Mouse (Mus musculus) urinary bladder, postnatal 10 days (tissue): ENCODE measurements around the gene Icam2.
"Not testable (repeated sequence)": the region's sequence is repeated elsewhere in the genome, so short reads cannot be mapped to it uniquely, and the experiment has no call there.

ENCODE experiments used
- DNase-seq: peaks from one replicate; pipeline ENCODE4 v3.0.0; 2022; ENCODE audit warnings: low spot score

Gene Icam2

GRCm38 (mm10) chr11:106344910-106345309 lies 43.0 kb downstream of the Icam2 start:
- no peak for DNase-seq

GRCm38 (mm10) chr11:106340990-106341520 lies 46.8 kb downstream of the Icam2 start:
- no peak for DNase-seq

- DNase-seq = not testable (repeated sequence)
Observed at GRCm38 (mm10) chr11:106339323-106339722, 48.6 kb downstream of the Icam2 start.

GRCm38 (mm10) chr11:106338870-106339269 lies 49.0 kb downstream of the Icam2 start:
- no peak for DNase-seq

DNA sequence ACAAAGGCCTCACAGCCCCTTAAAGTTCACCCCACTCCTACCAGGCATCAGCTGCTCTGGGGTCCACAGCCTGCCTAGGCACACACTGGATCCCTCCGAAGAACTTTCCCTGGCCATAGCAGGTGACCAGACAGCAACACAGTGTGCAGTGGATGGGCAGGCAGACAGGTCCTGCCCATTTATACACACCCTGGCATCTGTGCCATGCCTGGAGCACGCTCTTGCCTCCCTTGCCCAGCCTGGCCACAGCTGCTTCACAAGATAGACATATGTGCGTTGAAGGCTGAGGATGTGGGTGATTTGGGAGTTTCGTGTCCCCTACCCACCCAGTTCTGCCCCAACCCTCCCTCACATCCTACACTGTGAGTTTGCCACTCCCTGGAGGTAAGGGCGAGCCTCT lies 49.8 kb downstream of the Icam2 start:
- no peak for DNase-seq

GRCm38 (mm10) chr11:106334066-106334465 lies 53.8 kb downstream of the Icam2 start:
- no peak for DNase-seq

DNA sequence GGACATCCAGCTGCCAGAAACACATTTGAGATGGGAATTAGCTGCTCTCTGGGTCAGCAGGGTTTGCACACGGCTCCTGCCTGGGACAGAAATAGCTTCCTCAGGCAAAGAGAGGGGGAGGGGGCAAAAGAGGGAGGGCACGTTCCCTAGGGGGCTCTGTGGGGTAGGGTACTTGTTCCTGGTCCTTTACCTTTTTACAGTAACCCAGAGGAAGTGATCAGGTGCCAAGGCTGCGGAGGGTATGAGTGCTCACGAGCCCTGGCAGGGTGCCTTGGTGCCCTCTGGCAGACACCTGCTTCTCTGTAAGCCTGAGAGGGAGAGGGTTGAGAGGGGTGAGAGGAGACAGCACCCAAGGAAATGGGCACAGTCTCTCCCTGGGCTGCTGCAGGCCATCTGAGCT lies 55.4 kb downstream of the Icam2 start:
- no peak for DNase-seq

DNA sequence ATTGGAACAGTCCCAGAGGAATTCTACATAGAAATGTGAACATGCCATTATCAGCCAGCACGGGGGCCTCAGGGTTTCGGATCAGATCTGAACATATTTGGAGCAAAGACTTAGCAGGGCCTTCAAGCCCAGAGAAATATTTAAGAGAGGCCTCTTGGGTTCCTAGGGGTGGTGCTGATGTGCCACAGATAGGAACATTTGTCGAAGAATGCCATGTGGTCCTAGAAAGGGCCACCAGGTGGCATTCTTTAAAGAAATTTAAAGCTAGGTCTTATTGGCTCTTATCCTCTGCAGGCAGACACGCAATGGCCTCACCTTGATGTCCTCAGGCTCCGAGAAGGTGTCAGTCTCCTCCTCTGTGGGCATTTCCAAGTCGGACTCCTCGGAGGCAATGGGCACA lies 58.2 kb downstream of the Icam2 start:
- no peak for DNase-seq

DNA sequence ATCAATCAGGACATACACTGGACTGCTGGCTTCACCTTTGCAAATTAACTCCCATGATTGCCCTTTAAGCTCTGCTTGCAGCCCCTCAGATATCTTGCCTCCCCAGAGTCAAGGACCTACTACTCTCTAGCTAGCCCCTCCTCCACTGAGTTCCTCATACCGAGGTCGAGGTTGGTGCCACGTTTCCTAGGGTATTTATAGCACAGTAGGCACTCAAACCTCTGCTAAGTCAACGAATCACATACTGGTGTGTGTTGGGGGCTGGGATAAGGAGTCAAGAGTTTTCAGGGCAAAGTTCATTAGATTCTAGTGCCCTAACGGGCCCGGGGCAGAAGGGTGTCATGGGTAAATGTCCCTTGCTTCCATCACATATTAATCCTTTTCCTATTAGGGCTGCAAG lies 58.7 kb downstream of the Icam2 start:
- DNase-seq = no peak

DNA sequence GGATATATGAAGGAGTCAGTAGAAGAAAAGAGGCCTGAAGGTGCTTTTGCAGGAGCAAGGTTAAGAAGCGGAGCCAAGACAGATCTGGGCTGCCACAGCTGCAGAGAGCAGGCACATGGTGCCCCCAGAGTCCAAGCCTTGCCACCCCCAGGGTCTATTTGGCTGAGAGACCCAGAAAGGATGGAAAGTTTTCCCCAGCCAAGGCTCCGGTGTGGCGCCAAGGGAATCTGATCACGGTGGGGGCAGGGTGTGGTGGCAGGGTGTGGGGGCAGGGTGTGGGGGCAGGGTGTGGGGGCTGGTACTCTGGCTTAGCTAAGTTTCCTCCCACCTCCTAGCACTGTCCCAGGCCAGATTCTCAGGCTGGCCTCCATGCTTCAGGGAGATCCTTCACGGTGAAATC lies 59.4 kb downstream of the Icam2 start:
- DNase-seq = no peak
